Mouse (Mus musculus): ENCODE data around the gene Fzd4. TPM values are rescaled to one million over a fixed set of nuclear protein-coding genes. Genes with fewer than 3 reads are reported as not detected.

The Fzd4 gene
- polyA plus RNA-seq, 1 experiment from 2014 or later: 5.7 TPM

DNA sequence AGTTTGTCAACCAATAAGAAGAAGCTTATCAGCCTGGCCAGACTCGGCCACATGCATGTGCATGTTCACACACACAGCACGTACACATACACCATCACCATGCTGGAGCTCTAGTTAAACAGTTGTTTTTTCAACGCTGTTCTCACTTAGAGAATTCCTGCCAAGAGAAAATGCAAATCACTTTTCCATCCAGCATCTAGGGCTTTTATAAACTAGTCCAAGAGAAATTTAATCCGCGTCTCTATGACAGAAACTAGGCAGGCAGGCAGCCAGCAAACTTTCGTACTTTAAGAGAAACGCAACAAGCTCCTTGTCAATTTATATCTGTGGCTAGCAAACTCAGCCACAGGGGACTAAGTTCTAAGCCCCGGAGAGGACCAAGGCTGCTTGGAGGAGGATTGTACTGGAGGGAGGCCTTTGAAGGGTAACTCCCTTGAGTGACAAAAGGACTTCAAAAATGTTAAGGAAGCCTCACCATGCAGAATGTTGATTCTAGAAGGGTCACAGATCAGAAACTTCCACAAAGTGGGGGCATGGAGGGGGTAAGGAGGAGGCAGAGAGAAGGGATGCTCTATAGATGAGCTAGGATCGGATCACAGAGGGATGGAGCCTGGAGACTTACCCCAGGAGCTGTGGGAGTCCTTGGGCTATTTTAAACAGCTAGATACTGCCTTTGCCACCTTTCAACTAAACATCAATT, 29.2 kb downstream of the Fzd4 start:
- 0 out of 2 replicates have a peak, but pooled peaks have one; percentile 26 for ATAC-seq (ENCODE audit: insufficient number of reproducible peaks, insufficient read depth, low FRiP score, low TSS enrichment, low read depth)
- no peaks in the 10 kb centered on the region for H3K9me3 ChIP-seq
- peak overlapping the region; percentile 68; the same call in 1 of the 2 replicates for H3K27ac ChIP-seq
- peaks cover 16% of the 10 kb centered on the region for H3K4me1 ChIP-seq
- H3K4me2 ChIP-seq: no peak overlapping the region
- no peak overlapping the region for H3K4me3 ChIP-seq
- H3K36me3 ChIP-seq: no peaks in the 10 kb centered on the region
- H3K9ac ChIP-seq: no peak overlapping the region
- 43% methylated on average over 9 of the region's 9 CpGs for WGBS
- no peaks in the 10 kb centered on the region for H3K27me3 ChIP-seq

DNA sequence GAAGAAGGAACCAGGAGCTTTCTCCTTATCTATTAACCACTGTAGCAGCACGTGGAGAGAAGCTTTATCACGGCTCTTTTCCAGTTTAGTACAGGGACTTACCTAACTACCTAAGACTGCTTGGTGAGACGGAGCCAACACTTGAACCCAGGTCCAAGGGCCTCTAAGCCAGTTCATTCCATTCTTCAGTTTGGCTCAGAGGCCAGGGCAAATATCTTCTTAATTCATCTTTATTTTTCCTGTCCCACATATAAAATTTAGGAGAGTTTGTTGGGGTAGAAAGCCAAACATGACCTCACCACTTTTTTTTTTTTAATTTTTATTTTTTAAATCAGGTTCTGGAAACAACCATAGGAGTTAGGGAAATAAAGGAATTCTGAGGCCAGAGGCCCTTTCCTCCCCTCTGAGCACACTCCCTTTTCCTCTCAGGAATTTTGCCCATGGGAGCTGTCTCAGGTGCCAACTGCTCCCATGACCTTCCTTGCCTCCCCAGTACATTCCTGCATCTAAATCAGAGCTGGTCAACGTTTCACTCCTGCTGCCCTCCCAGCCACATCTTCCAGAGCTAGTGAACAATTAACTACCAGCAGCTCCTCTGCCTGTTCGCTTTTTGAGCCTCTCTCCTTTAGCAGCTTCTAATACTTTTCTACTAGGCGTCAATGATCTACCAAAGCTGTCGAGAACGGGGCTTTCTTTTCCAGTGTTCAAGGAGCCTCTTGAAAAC, 29.9 kb downstream of the Fzd4 start:
- no peaks in the 10 kb centered on the region for H3K36me3 ChIP-seq
- no peak for ATAC-seq (ENCODE audit: insufficient number of reproducible peaks, insufficient read depth, low FRiP score, low TSS enrichment, low read depth)
- H3K4me2 ChIP-seq: no peak overlapping the region
- H3K9ac ChIP-seq: no peak overlapping the region
- peak overlapping the region; percentile 68; the same call in 1 of the 2 replicates for H3K27ac ChIP-seq
- peaks cover 16% of the 10 kb centered on the region for H3K4me1 ChIP-seq
- H3K4me3 ChIP-seq: no peak overlapping the region
- WGBS: 70% methylated on average over 8 of the region's 8 CpGs
- no peaks in the 10 kb centered on the region for H3K9me3 ChIP-seq
- no peaks in the 10 kb centered on the region for H3K27me3 ChIP-seq

DNA sequence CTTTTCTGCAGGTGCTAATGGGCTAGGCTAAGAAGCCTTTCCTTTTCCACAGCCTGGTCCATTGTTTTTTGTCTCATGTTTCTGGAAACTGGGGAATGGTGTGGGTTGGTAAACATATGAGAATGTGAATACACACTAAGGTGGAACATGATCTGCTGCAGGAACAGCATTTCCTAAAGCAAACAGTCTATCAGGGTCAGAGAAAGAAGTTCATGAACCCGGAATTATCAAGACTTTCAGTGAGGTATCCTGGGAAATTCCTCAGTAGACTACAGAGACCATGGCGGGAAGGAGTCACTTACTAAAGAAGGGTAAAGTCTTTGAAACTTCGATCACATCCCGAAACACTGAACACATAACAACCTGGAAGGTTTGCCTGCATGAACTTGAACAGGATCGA, 32.2 kb downstream of the Fzd4 start:
- Histone ChIP-seq H3K4me1 (peaks cover 16% of the 10 kb centered on the region), H3K4me2 (no peak overlapping the region), H3K9ac (no peak overlapping the region), H3K27me3 (no peaks in the 10 kb centered on the region), H3K9me3 (no peaks in the 10 kb centered on the region), H3K27ac (no peak overlapping the region), H3K36me3 (no peaks in the 10 kb centered on the region), H3K4me3 (no peak overlapping the region)
- WGBS: 73% methylated on average over 5 of the region's 5 CpGs
- no peak for ATAC-seq (ENCODE audit: insufficient number of reproducible peaks, insufficient read depth, low FRiP score, low TSS enrichment, low read depth)

DNA sequence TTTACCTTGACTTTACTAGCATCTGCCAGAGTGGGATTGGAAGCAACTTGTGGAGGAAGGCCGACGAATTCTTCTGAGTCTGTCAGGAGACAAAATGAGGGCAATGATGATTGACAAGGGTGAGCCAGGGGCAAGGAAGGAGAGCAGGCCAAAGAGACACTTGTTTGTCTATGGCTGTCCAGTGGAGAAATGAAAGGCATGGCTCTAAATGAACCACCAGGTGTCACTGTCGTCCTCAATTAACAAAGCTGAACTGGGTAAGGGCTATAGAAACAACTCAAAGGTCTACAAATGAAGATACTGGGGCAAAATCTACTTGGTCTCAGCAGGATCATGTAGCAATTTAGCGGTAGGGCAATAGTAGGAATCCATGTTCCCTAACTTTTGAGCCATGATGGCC, 33.4 kb downstream of the Fzd4 start:
- H3K27me3 ChIP-seq: no peaks in the 10 kb centered on the region
- no peak overlapping the region for H3K4me2 ChIP-seq
- H3K9me3 ChIP-seq: no peaks in the 10 kb centered on the region
- H3K9ac ChIP-seq: no peak overlapping the region
- peaks cover 16% of the 10 kb centered on the region for H3K4me1 ChIP-seq
- H3K4me3 ChIP-seq: no peak overlapping the region
- WGBS: 36% methylated on average over 4 of the region's 4 CpGs
- no peak overlapping the region for H3K27ac ChIP-seq
- no peaks in the 10 kb centered on the region for H3K36me3 ChIP-seq
- no peak for ATAC-seq (ENCODE audit: insufficient number of reproducible peaks, insufficient read depth, low FRiP score, low TSS enrichment, low read depth)

DNA sequence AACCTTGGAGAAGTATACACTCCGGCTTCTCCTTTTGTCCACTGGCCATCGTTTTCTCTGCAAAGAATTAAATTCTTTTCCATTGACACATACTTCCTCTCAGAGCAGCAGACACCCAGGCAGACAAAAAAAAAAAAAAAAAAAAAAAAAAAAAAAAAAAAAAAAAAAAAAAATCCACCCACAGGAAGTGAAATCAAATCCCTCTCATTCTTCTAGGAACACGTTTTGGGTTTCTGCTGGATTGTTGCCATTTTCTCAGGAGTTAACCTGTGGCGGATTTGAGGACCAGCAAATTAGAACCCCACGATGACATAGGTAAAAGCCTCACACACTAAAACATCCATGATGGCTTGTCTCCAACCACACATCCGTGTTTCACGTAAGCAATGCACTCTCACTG, 37.1 kb downstream of the Fzd4 start:
- 59% methylated on average over 7 of the region's 7 CpGs for WGBS
- ATAC-seq (ENCODE audit: insufficient number of reproducible peaks, insufficient read depth, low FRiP score, low TSS enrichment, low read depth): no peak
- no peaks in the 10 kb centered on the region for H3K9me3 ChIP-seq
- H3K4me2 ChIP-seq: no peak overlapping the region
- H3K27me3 ChIP-seq: no peaks in the 10 kb centered on the region
- no peak overlapping the region for H3K27ac ChIP-seq
- no peak overlapping the region for H3K9ac ChIP-seq
- no peaks in the 10 kb centered on the region for H3K36me3 ChIP-seq
- H3K4me1 ChIP-seq: no peaks in the 10 kb centered on the region
- H3K4me3 ChIP-seq: no peak overlapping the region

DNA sequence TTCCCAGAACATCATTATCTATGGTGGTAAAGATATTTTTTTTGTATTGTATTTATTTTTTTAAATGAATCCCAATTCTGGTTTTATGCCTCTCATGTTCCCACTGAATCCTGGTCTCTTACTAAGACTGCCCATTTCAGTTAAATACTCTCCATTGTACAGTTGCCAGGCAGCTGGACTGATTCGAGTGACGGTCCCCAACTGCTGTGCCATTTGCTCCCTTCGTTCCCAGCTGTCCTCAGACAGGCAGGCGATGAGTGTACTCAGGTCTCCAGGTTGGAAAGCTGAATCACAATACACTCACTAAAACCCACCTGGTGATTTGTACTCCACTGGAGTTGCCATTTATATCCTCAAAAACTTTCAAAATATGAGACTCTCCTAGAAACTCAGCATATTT, 38.1 kb downstream of the Fzd4 start:
- ATAC-seq (ENCODE audit: insufficient number of reproducible peaks, insufficient read depth, low FRiP score, low TSS enrichment, low read depth): no peak
- Histone ChIP-seq H3K27me3 (no peaks in the 10 kb centered on the region), H3K4me3 (no peak overlapping the region), H3K4me1 (no peaks in the 10 kb centered on the region), H3K4me2 (no peak overlapping the region), H3K36me3 (no peaks in the 10 kb centered on the region), H3K27ac (no peak overlapping the region), H3K9ac (no peak overlapping the region), H3K9me3 (no peaks in the 10 kb centered on the region)
- WGBS: 86% methylated on average over 4 of the region's 4 CpGs

DNA sequence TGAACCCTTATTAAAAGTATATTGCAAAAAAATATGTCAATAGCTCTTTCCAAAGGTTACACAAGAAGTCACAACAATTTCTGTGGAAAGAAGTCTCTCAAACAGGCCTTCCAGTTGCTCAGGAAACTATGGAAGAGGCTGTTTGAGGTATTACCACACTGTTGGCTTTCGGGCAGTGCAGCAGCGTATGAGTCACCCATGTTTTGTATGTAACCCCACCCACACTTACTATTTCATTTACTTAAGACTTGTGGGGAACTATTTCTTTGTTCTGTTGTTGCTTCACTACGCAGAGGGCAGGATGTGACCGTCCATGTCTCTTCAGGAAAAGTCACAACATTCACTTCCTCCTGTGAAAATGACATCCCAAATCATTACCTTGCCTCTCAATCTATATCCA, 41.0 kb downstream of the Fzd4 start:
- H3K4me3 ChIP-seq: no peak overlapping the region
- H3K4me2 ChIP-seq: no peak overlapping the region
- no peak overlapping the region for H3K27ac ChIP-seq
- no peaks in the 10 kb centered on the region for H3K36me3 ChIP-seq
- no peaks in the 10 kb centered on the region for H3K27me3 ChIP-seq
- 82% methylated on average over 4 of the region's 4 CpGs for WGBS
- H3K4me1 ChIP-seq: no peaks in the 10 kb centered on the region
- no peak for ATAC-seq (ENCODE audit: insufficient number of reproducible peaks, insufficient read depth, low FRiP score, low TSS enrichment, low read depth)
- no peak overlapping the region for H3K9ac ChIP-seq
- no peaks in the 10 kb centered on the region for H3K9me3 ChIP-seq

DNA sequence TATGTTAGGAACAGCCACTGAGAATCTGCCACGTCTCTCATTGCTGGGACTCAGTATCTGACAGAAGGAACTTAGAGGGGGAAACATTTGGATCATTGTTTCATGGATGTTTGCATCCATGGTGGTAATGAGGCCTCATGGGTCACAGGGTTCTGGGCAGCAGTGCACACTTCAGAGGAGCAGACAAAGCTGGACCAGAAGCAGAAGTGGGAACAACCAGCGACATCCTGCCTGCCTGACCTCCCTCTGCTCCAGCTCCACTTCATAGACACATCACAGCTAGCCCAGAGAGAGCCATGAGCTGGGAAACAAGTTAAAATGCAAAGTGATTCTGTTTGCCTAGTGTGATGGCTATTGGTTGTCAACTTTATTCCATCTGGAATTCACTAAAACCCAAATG, 46.2 kb downstream of the Fzd4 start:
- no peaks in the 10 kb centered on the region for H3K27me3 ChIP-seq
- no peaks in the 10 kb centered on the region for H3K4me1 ChIP-seq
- H3K36me3 ChIP-seq: no peaks in the 10 kb centered on the region
- H3K27ac ChIP-seq: no peak overlapping the region
- no peak overlapping the region for H3K4me3 ChIP-seq
- no peaks in the 10 kb centered on the region for H3K9me3 ChIP-seq
- no peak for ATAC-seq (ENCODE audit: insufficient number of reproducible peaks, insufficient read depth, low FRiP score, low TSS enrichment, low read depth)
- H3K9ac ChIP-seq: no peak overlapping the region
- H3K4me2 ChIP-seq: no peak overlapping the region
- 64% methylated on average over 2 of the region's 2 CpGs for WGBS

DNA sequence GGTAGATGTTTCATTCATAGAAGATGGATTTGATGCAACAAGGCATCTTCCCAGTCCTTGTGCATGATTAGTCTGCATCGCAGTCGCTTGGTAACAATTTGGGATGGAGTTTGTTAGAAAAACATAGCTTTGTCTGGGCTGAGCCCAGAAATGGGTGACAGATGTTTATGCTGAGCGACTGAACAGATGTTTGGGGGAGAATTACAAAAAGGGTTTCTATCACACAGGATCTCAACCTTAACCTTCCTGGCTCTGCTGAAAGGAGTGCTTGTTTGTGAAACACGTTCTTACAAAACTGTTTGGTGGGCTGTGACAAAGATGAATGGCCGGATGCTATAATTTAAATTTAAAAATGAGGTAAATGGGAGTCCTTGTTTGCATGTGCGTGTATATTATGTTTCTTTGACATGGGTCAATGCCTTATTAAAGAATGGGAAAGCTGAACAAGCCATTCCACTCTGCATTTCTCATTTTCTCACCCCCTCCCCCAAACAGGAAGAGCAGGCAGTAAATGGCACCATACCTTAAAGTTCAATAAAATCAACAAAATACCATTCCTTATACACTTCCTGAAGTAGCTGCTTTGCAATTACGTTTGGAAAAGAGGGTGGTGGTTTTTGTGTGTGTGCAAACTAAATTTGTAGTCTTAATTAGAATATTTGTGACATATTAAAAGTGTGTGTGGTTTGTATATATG, 52.4 kb downstream of the Fzd4 start:
- no peak overlapping the region for H3K4me3 ChIP-seq
- H3K27me3 ChIP-seq: no peaks in the 10 kb centered on the region
- no peaks in the 10 kb centered on the region for H3K36me3 ChIP-seq
- no peak overlapping the region for H3K9ac ChIP-seq
- no peak overlapping the region for H3K27ac ChIP-seq
- H3K4me1 ChIP-seq: peaks cover 19% of the 10 kb centered on the region
- no peaks in the 10 kb centered on the region for H3K9me3 ChIP-seq
- peak overlapping the region; percentile 5; the same call in 1 of the 2 replicates for H3K4me2 ChIP-seq
- 19% methylated on average over 7 of the region's 7 CpGs for WGBS
- no peak for ATAC-seq (ENCODE audit: insufficient number of reproducible peaks, insufficient read depth, low FRiP score, low TSS enrichment, low read depth)

DNA sequence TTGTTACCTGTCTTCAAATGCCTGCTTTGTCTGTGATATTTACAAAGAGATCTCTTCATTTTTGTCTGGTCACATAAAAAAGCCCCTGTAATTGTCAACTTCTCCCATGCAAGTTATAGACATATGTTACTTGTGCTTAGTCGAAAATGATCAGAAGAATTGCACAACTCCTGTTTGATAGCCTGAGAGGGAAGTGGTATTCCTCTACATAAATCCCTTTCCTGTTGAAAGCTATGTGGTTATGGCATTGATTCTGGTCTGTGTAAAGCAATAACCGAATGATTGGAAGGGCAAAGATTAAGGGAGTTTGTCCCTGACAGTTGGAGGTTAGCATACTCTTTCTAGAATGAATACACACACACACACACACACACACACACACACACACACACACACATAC, 55.5 kb downstream of the Fzd4 start:
- Histone ChIP-seq H3K4me2 (no peak overlapping the region), H3K27me3 (0 out of 2 replicates have a peak, but pooled peaks cover 3% of the 10 kb centered on the region), H3K4me3 (no peak overlapping the region), H3K27ac (no peak overlapping the region), H3K9me3 (no peaks in the 10 kb centered on the region), H3K9ac (no peak overlapping the region), H3K4me1 (peaks cover 41% of the 10 kb centered on the region), H3K36me3 (no peaks in the 10 kb centered on the region)
- WGBS: 75% methylated on average over 2 of the region's 2 CpGs
- ATAC-seq (ENCODE audit: insufficient number of reproducible peaks, insufficient read depth, low FRiP score, low TSS enrichment, low read depth): no peak

DNA sequence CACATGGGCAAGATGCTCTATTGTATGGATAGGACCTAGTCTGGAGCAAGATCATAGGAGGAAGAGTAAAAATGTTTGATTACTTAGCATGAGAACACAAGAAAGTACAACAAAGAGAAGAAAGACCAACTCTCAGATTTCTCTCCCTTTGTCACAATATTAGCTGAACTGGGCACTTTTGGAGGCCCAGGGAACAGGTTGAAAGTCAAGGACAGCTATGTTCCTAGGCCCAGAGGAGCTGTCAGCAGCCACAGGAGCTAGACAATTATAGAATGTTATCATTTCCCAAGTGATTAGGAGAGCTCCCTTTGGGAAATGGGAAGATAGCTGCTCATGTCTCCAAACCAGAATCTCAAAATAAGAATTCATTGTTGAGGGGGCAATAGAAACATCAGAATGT, 56.8 kb downstream of the Fzd4 start:
- Histone ChIP-seq H3K27ac (no peak overlapping the region; the same call in 1 of the 2 replicates), H3K9me3 (no peaks in the 10 kb centered on the region), H3K4me3 (no peak overlapping the region), H3K36me3 (no peaks in the 10 kb centered on the region), H3K9ac (no peak overlapping the region), H3K27me3 (0 out of 2 replicates have a peak, but pooled peaks cover 3% of the 10 kb centered on the region), H3K4me1 (peaks cover 41% of the 10 kb centered on the region), H3K4me2 (no peak overlapping the region)
- no peak for ATAC-seq (ENCODE audit: insufficient number of reproducible peaks, insufficient read depth, low FRiP score, low TSS enrichment, low read depth)

DNA sequence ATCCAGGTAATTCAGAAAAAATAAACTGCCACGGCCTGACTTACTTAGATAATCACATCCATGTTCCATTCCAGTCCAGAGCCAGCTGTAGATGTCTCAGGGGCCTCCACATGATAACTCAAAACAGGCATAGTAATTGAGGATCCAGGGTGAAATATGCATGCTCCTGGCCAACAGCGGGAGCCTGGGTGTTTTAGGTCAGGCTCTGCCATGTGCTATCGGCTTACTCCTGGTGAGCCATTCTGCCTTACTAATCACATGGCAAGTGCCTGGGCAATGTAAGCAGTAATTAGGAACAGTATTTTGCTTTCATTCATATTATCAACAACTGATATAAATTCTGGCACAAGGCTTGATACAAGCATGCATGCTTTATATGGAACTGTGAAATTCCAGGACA, 57.2 kb downstream of the Fzd4 start:
- no peak for ATAC-seq (ENCODE audit: insufficient number of reproducible peaks, insufficient read depth, low FRiP score, low TSS enrichment, low read depth)
- Histone ChIP-seq H3K27me3 (0 out of 2 replicates have a peak, but pooled peaks cover 3% of the 10 kb centered on the region), H3K9ac (no peak overlapping the region), H3K4me2 (no peak overlapping the region), H3K4me1 (peaks cover 39% of the 10 kb centered on the region), H3K9me3 (no peaks in the 10 kb centered on the region), H3K36me3 (no peaks in the 10 kb centered on the region), H3K27ac (no peak overlapping the region), H3K4me3 (no peak overlapping the region)
- WGBS: 21% methylated on average over 3 of the region's 3 CpGs
